Mouse (Mus musculus) lung, embryonic 14.5 days (tissue): ENCODE results near the gene Bcl11a. TPM values are rescaled to one million over a fixed set of nuclear protein-coding genes. Genes with fewer than 3 reads are reported as not detected.

Experiments used
- ATAC-seq: fragments of 200-750 bp; cut with Nextera tagmentation; 2 replicates; pipeline ENCODE4 v1.8.0; 2017; ENCODE audit warnings: mild to moderate bottlenecking, moderate TSS enrichment, moderate library complexity; ENCODE audit not compliant: insufficient read depth
- DNase-seq: peaks from one replicate; pipeline ENCODE4 v3.0.0-alpha.2; 2015
- H3K27ac ChIP-seq: fragments of 300-500 bp; sonication (generic); 2 replicates; pipeline ENCODE4 v1.5.1; 2014; ENCODE audit warnings: low read depth, mild to moderate bottlenecking, moderate library complexity
- H3K27me3 ChIP-seq: fragments of 300-500 bp; sonication (generic); 2 replicates; pipeline ENCODE4 v1.6.1; 2014; ENCODE audit warnings: low read length, control low read depth; ENCODE audit not compliant: insufficient read depth
- H3K36me3 ChIP-seq: fragments of 300-500 bp; sonication (generic); 2 replicates; pipeline ENCODE4 v1.6.1; 2014; ENCODE audit warnings: control low read depth; ENCODE audit not compliant: insufficient read depth
- H3K4me1 ChIP-seq: fragments of 300-500 bp; sonication (generic); 2 replicates; pipeline ENCODE4 v1.6.1; 2014; ENCODE audit warnings: antibody characterized with exemption, control low read depth; ENCODE audit not compliant: insufficient read depth
- H3K4me2 ChIP-seq: fragments of 300-500 bp; sonication (generic); 2 replicates; pipeline ENCODE4 v1.6.1; 2014; ENCODE audit warnings: mild to moderate bottlenecking
- H3K4me3 ChIP-seq: fragments of 300-500 bp; sonication (generic); 2 replicates; pipeline ENCODE4 v1.5.1; 2014; ENCODE audit warnings: low read depth, low read length
- H3K9ac ChIP-seq: fragments of 300-500 bp; sonication (generic); 2 replicates; pipeline ENCODE4 v1.6.1; 2014
- H3K9me3 ChIP-seq: fragments of 300-500 bp; sonication (generic); 2 replicates; pipeline ENCODE4 v1.6.1; 2016; ENCODE audit warnings: low read depth, low read length, control low read depth
- CTCF ChIP-seq: IDR thresholded peaks from 2 replicates; pipeline ENCODE4 v1.5.1; 2016; ENCODE audit warnings: antibody characterized with exemption, low read depth
- WGBS: fragments of 180-500 bp; shearing (Covaris S2); extraction: QIAGEN DNeasy Blood & Tissue Kit; methylation state at CpG from one replicate; pipeline ENCODE4 v1.1.7; 2014; 5-methylcytosine and 5-hydroxymethylcytosine counted together
- polyA plus RNA-seq: library from polyadenylated mRNA; unstranded; fragments of >200 nt; fragmentation: Nextera tagmentation; extraction: Ambion mirVana; gene quantifications from 2 replicates; pipeline ENCODE4 v1.2.1, GENCODE M21; 2014

Bcl11a gene
- polyA plus RNA-seq, 1 experiment from 2014 or later = 21.1 TPM

DNA sequence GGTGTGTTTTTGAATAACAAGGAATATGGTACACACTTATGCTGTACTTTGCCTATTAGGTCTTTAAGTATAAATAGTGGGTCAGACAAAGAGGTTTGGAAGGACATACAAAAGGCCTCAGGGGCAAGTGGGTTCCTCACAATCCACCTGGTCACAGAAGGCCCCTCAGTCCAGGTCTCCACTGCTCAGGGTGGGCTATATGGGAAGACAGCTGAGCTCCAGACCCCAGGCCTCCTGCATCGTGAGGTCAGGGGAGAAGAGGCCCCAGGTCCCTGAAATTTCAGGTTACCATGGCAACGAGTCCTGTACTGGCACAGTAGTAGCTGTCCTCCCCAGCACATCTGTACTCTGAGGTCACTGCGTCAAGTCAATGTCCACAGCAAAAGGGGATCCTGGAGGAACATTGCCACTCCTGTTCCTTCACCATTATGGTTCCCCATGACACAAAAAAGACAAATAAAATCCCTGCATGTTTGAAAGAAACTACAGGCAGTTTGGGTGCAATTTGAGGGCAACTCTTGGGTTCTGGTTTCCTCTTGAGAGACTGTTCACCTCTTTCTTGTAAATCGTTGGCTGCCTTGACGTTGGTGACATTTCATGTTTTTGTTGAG lies 93.9 kb downstream of the Bcl11a start:
- DNase-seq (no peak), ATAC-seq (no peak)
- WGBS = 74% methylated on average over 5 of the region's 5 CpGs
- Histone ChIP-seq H3K4me2 (no peak overlapping the region), H3K4me1 (no peaks in the 10 kb centered on the region), H3K9me3 (no peaks in the 10 kb centered on the region), H3K27me3 (no peaks in the 10 kb centered on the region), H3K36me3 (no peaks in the 10 kb centered on the region), H3K4me3 (no peak overlapping the region), H3K27ac (no peak overlapping the region), H3K9ac (no peak overlapping the region)
- no peak for TF ChIP-seq CTCF

DNA sequence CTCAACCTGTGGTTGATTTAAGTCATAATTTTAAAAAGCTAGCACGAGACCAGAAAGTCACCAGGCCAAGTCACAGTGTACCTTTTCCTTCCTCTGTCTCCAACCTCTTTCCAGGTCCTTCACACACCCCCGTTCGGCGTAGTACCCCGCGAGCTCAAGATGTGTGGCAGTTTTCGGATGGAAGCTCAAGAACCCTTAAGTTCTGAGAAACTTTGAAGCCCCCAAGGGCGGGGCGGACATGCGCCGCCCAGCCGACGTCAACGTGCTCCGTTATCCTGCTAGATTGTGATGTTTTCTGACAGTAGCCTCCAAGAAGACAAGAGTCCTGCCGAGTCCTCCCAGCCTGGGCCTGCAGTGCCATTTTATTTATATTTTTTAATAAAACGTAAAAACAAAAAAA lies 94.7 kb downstream of the Bcl11a start:
- Histone ChIP-seq H3K9me3 (no peaks in the 10 kb centered on the region), H3K4me3 (no peak overlapping the region), H3K36me3 (no peaks in the 10 kb centered on the region), H3K9ac (no peak overlapping the region), H3K4me2 (no peak overlapping the region), H3K27ac (no peak overlapping the region), H3K27me3 (no peaks in the 10 kb centered on the region), H3K4me1 (no peaks in the 10 kb centered on the region)
- ATAC-seq = no peak
- no peak for TF ChIP-seq CTCF
- 88% methylated on average over 17 of the region's 17 CpGs for WGBS
- DNase-seq = no peak

GRCm38 (mm10) chr11:24174161-24174792 lies 96.4 kb downstream of the Bcl11a start:
- Histone ChIP-seq H3K27me3 (no peaks in the 10 kb centered on the region), H3K4me3 (no peak overlapping the region), H3K9ac (no peak overlapping the region), H3K36me3 (no peaks in the 10 kb centered on the region), H3K4me1 (no peaks in the 10 kb centered on the region), H3K27ac (no peak overlapping the region), H3K4me2 (no peak overlapping the region), H3K9me3 (no peaks in the 10 kb centered on the region)
- DNase-seq (no peak), ATAC-seq (no peak)
- WGBS = 44% methylated on average over 2 of the region's 2 CpGs
- TF ChIP-seq CTCF = no peak

DNA sequence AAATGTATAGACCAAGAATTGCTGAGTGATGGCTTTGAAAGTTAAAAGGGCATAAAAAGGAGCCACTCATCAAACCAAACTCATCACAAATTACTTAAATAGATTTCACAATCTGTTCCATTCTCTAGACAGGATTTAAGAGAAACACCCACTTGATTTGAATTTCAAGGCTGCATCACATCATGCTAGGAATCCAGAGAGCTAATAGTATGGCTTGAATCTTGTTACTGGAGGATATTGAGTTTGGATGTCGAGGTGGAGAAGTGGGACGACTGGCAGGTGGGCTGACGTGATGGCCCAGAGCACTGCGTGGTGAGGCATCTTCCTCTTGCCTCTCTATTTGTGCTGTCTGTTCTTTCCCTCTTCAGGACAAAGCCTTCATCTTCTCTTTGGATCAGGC lies 99.6 kb downstream of the Bcl11a start:
- ATAC-seq = no peak
- TF ChIP-seq CTCF = no peak
- 85% methylated on average over 4 of the region's 4 CpGs for WGBS

DNA sequence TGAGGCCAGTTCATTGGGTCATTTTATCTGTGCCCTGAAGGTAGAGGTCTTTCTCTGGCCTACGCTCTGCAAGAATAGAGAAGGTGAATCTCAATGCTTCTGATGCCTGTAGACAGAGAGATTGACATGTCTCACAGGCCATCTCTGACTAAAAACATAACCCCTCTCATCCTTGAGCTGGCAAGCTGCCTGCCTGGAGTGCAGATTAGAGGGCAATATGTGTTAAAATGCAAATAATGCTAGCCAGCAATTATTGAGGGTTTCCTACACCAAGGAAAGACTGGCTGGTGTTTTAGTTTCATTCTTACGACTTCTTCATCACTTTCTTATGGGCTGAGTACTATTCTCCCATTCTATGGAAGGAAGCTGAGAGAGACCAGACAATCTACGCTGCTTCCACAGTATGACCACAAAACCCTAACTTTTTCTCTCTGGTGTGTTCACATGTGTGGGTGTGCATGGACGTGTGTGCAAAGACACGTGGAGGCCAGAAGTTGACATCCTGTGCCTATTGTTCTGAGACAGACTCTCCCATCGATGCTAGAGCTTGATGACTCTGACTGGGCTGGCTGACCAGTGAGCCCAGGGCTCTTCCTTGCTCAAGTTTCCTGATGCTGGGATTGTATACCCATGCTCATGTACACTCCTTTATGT lies 101.1 kb downstream of the Bcl11a start:
- Histone ChIP-seq H3K27ac (no peak overlapping the region), H3K4me2 (no peak overlapping the region), H3K9me3 (no peaks in the 10 kb centered on the region), H3K27me3 (no peaks in the 10 kb centered on the region), H3K9ac (no peak overlapping the region), H3K4me1 (no peaks in the 10 kb centered on the region), H3K4me3 (no peak overlapping the region), H3K36me3 (no peaks in the 10 kb centered on the region)
- ATAC-seq (no peak), DNase-seq (no peak)
- WGBS = 91% methylated on average over 6 of the region's 6 CpGs
- no peak for TF ChIP-seq CTCF

More for the DNA sequence above, 99.6 kb downstream of the Bcl11a start:
- Histone ChIP-seq H3K4me3 (no peak overlapping the region), H3K9ac (no peak overlapping the region), H3K9me3 (no peaks in the 10 kb centered on the region), H3K4me1 (no peaks in the 10 kb centered on the region), H3K36me3 (no peaks in the 10 kb centered on the region), H3K27me3 (no peaks in the 10 kb centered on the region), H3K27ac (no peak overlapping the region), H3K4me2 (no peak overlapping the region)
- no peak for DNase-seq

- WGBS = 72% methylated on average over 7 of the region's 7 CpGs
- no peak overlapping the region for H3K4me3 ChIP-seq
- no peaks in the 10 kb centered on the region for H3K9me3 ChIP-seq
- no peaks in the 10 kb centered on the region for H3K27me3 ChIP-seq
- H3K4me1 ChIP-seq = no peaks in the 10 kb centered on the region
- no peak overlapping the region for H3K9ac ChIP-seq
- no peak for DNase-seq
- no peak for TF ChIP-seq CTCF
- H3K4me2 ChIP-seq = no peak overlapping the region
- H3K27ac ChIP-seq = no peak overlapping the region
- no peak for ATAC-seq
- no peaks in the 10 kb centered on the region for H3K36me3 ChIP-seq
Observed at GRCm38 (mm10) chr11:24180040-24180439, 102.2 kb downstream of the Bcl11a start.

GRCm38 (mm10) chr11:24183501-24183900 lies 105.6 kb downstream of the Bcl11a start:
- no peak for ATAC-seq
- Histone ChIP-seq H3K27ac (no peak overlapping the region), H3K36me3 (no peaks in the 10 kb centered on the region), H3K9me3 (no peaks in the 10 kb centered on the region), H3K4me2 (no peak overlapping the region), H3K9ac (no peak overlapping the region), H3K4me3 (no peak overlapping the region), H3K27me3 (no peaks in the 10 kb centered on the region), H3K4me1 (no peaks in the 10 kb centered on the region)
- no peak for DNase-seq
- 84% methylated on average over 7 of the region's 7 CpGs for WGBS
- TF ChIP-seq CTCF = no peak
